Mouse (Mus musculus) midbrain, postnatal 0 days (tissue): Measurements from ENCODE around the gene Pde10a. TPM values are rescaled to one million over a fixed set of nuclear protein-coding genes. Genes with fewer than 3 reads are reported as not detected.

ENCODE experiments used
- ATAC-seq: fragments of 200-750 bp; cut with Nextera tagmentation; 2 replicates; pipeline ENCODE4 v1.8.0; 2017; ENCODE audit warnings: moderate number of reproducible peaks, mild to moderate bottlenecking, moderate TSS enrichment, moderate library complexity; ENCODE audit not compliant: low FRiP score
- DNase-seq: peaks from one replicate; pipeline ENCODE4 v3.0.0-alpha.2; 2015; ENCODE audit warnings: low spot score
- H3K27ac ChIP-seq: fragments of 300-500 bp; sonication (generic); 2 replicates; pipeline ENCODE4 v1.5.1; 2014; ENCODE audit warnings: low read depth, mild to moderate bottlenecking, low read length, mixed read lengths
- H3K27me3 ChIP-seq: fragments of 300-500 bp; sonication (generic); 2 replicates; pipeline ENCODE4 v1.6.1; 2014; ENCODE audit warnings: low read length, control low read depth, mixed read lengths; ENCODE audit not compliant: insufficient read depth
- H3K36me3 ChIP-seq: fragments of 300-500 bp; sonication (generic); 2 replicates; pipeline ENCODE4 v1.6.1; 2014; ENCODE audit warnings: low read length, control low read depth, mixed read lengths; ENCODE audit not compliant: insufficient read depth
- H3K4me1 ChIP-seq: fragments of 300-500 bp; sonication (generic); 2 replicates; pipeline ENCODE4 v1.6.1; 2014; ENCODE audit warnings: mild to moderate bottlenecking, control low read depth, antibody characterized with exemption, low read length, mixed read lengths; ENCODE audit not compliant: insufficient read depth
- H3K4me2 ChIP-seq: fragments of 300-500 bp; sonication (generic); 2 replicates; pipeline ENCODE4 v1.6.1; 2014; ENCODE audit warnings: low read depth, mild to moderate bottlenecking, low read length, mixed read lengths; ENCODE audit not compliant: poor library complexity, severe bottlenecking
- H3K4me3 ChIP-seq: fragments of 300-500 bp; sonication (generic); 2 replicates; pipeline ENCODE4 v1.5.1; 2014; ENCODE audit warnings: low read depth, mild to moderate bottlenecking, low read length, moderate library complexity
- H3K9ac ChIP-seq: fragments of 300-500 bp; sonication (generic); replicated peaks from 2 replicates; pipeline ENCODE4 v1.6.1; 2014; ENCODE audit warnings: mild to moderate bottlenecking, low read length, moderate library complexity, mixed read lengths; ENCODE audit not compliant: poor library complexity, severe bottlenecking
- H3K9me3 ChIP-seq: fragments of 300-500 bp; sonication (generic); 2 replicates; pipeline ENCODE4 v1.6.1; 2016; ENCODE audit warnings: low read length, control low read depth
- CTCF ChIP-seq: IDR thresholded peaks from 2 replicates; pipeline ENCODE4 v1.5.1; 2016; ENCODE audit warnings: antibody characterized with exemption, mild to moderate bottlenecking
- WGBS: fragments of 180-500 bp; shearing (Covaris S2); extraction: QIAGEN DNeasy Blood & Tissue Kit; methylation state at CpG from one replicate; pipeline ENCODE4 v1.1.7; 2014; 5-methylcytosine and 5-hydroxymethylcytosine counted together
- polyA plus RNA-seq: library from polyadenylated mRNA; unstranded; fragments of >200 nt; fragmentation: Nextera tagmentation; extraction: Ambion mirVana; gene quantifications from 2 replicates; pipeline ENCODE4 v1.2.1, GENCODE M21; 2015
- total RNA-seq: library from RNA; depleted of rRNA; stranded (reverse); fragments of >200 nt; gene quantifications from 2 replicates; pipeline ENCODE4 v1.2.3, GENCODE M21; 2014

The Pde10a gene
- total and polyA plus RNA-seq, 2 experiments from 2014 or later: 8.6 to 40.3 TPM

GRCm38 (mm10) chr17:8870848-8871247 is 345.7 kb downstream of the Pde10a start:
- H3K27ac ChIP-seq: no peak overlapping the region
- no peaks in the 10 kb centered on the region for H3K9me3 ChIP-seq
- no peak overlapping the region for H3K4me2 ChIP-seq
- peaks cover 2% of the 10 kb centered on the region; the same call in 1 of the 2 replicates for H3K4me1 ChIP-seq
- 83% methylated on average over 7 of the region's 7 CpGs for WGBS
- no peak overlapping the region for H3K4me3 ChIP-seq
- H3K9ac ChIP-seq: no peak overlapping the region
- no peaks in the 10 kb centered on the region for H3K36me3 ChIP-seq
- no peak for ATAC-seq
- no peak for DNase-seq
- no peak for TF ChIP-seq CTCF
- no peaks in the 10 kb centered on the region for H3K27me3 ChIP-seq

- Histone ChIP-seq H3K4me1 (peaks cover 2% of the 10 kb centered on the region; the same call in 1 of the 2 replicates), H3K4me3 (no peak overlapping the region), H3K9me3 (no peaks in the 10 kb centered on the region), H3K4me2 (no peak overlapping the region), H3K27me3 (no peaks in the 10 kb centered on the region), H3K36me3 (no peaks in the 10 kb centered on the region), H3K27ac (no peak overlapping the region), H3K9ac (no peak overlapping the region)
- no peak for TF ChIP-seq CTCF
- DNase-seq (no peak), ATAC-seq (no peak)
- WGBS: 85% methylated on average over 7 of the region's 7 CpGs
Measured at GRCm38 (mm10) chr17:8871396-8871795, 346.2 kb downstream of the Pde10a start.

- ATAC-seq (no peak), DNase-seq (peak; percentile 35)
- TF ChIP-seq CTCF: no peak
- Histone ChIP-seq H3K4me3 (no peak overlapping the region), H3K27ac (no peak overlapping the region), H3K4me2 (no peak overlapping the region), H3K36me3 (no peaks in the 10 kb centered on the region), H3K4me1 (peaks cover 2% of the 10 kb centered on the region; the same call in 1 of the 2 replicates), H3K9ac (no peak overlapping the region), H3K9me3 (no peaks in the 10 kb centered on the region), H3K27me3 (no peaks in the 10 kb centered on the region)
- WGBS: 49% methylated on average over 12 of the region's 12 CpGs
Measured at GRCm38 (mm10) chr17:8871997-8872593, 346.9 kb downstream of the Pde10a start.

GRCm38 (mm10) chr17:8872611-8873010 is 347.4 kb downstream of the Pde10a start:
- no peak overlapping the region for H3K27ac ChIP-seq
- H3K9ac ChIP-seq: no peak overlapping the region
- H3K4me3 ChIP-seq: no peak overlapping the region
- H3K27me3 ChIP-seq: no peaks in the 10 kb centered on the region
- peaks cover 2% of the 10 kb centered on the region; the same call in 1 of the 2 replicates for H3K4me1 ChIP-seq
- H3K36me3 ChIP-seq: no peaks in the 10 kb centered on the region
- no peaks in the 10 kb centered on the region for H3K9me3 ChIP-seq
- DNase-seq (peak; percentile 14), ATAC-seq (no peak)
- WGBS: 52% methylated on average over 8 of the region's 8 CpGs
- no peak for TF ChIP-seq CTCF
- H3K4me2 ChIP-seq: no peak overlapping the region

- no peaks in the 10 kb centered on the region for H3K4me1 ChIP-seq
- no peak for TF ChIP-seq CTCF
- H3K27me3 ChIP-seq: no peaks in the 10 kb centered on the region
- no peak overlapping the region for H3K27ac ChIP-seq
- WGBS: 56% methylated on average over 1 of the region's 1 CpGs
- H3K4me3 ChIP-seq: no peak overlapping the region
- DNase-seq: no peak
- H3K9ac ChIP-seq: no peak overlapping the region
- H3K4me2 ChIP-seq: no peak overlapping the region
- no peak for ATAC-seq
- H3K36me3 ChIP-seq: no peaks in the 10 kb centered on the region
- no peaks in the 10 kb centered on the region for H3K9me3 ChIP-seq
Measured at GRCm38 (mm10) chr17:8878056-8878455, 352.9 kb downstream of the Pde10a start.

GRCm38 (mm10) chr17:8881711-8882110 is 356.5 kb downstream of the Pde10a start:
- ATAC-seq: no peak
- no peak overlapping the region for H3K9ac ChIP-seq
- 89% methylated on average over 6 of the region's 6 CpGs for WGBS
- no peak overlapping the region for H3K4me3 ChIP-seq
- H3K9me3 ChIP-seq: no peaks in the 10 kb centered on the region
- DNase-seq: no peak
- H3K4me1 ChIP-seq: no peaks in the 10 kb centered on the region; the same call in none of the 2 replicates
- H3K4me2 ChIP-seq: no peak overlapping the region
- H3K27me3 ChIP-seq: no peaks in the 10 kb centered on the region
- no peaks in the 10 kb centered on the region for H3K36me3 ChIP-seq
- no peak overlapping the region for H3K27ac ChIP-seq
- TF ChIP-seq CTCF: no peak
